Mouse (Mus musculus): ENCODE data around the gene Meis2.

- no peak for TF ChIP-seq CTCF (IDR thresholded peaks at IDR 0.05; ENCODE audit: low read depth, low read length)
- TF ChIP-seq POLR2A (IDR thresholded peaks at IDR 0.05; ENCODE audit: borderline replicate concordance, low read depth, low read length) = no peak
Observed at GRCm38 (mm10) chr2:116042447-116042846, 23.2 kb downstream of the Meis2 start.
